Mouse (Mus musculus) heart, postnatal 25 days (tissue): ENCODE results near the gene Bmp2k. TPM values are rescaled to one million over a fixed set of nuclear protein-coding genes. Genes with fewer than 3 reads are reported as not detected.
"Not testable (repeated sequence)": the region's sequence is repeated elsewhere in the genome, so short reads cannot be mapped to it uniquely, and the experiment has no call there.

Experiments used
- DNase-seq: peaks from one replicate; pipeline ENCODE4 v3.0.0; 2022; ENCODE audit warnings: low spot score
- intact Hi-C: fragments of 180-260 bp; cut with DNase I; formaldehyde crosslinking; loops from one replicate; pipeline ENCODE4 v1.15.1; 2025
- total RNA-seq, 2 experiments: library from RNA; stranded (reverse); gene quantifications; 2 replicates each; pipeline ENCODE4 v1.2.3; 2021

Bmp2k gene
- total RNA-seq, 2 experiments from 2014 or later = 8.4 to 10.4 TPM

GRCm38 (mm10) chr5:97025650-97026049 lies 28.2 kb downstream of the Bmp2k start:
- intact Hi-C loops = no loop called here
- no peak for DNase-seq

GRCm38 (mm10) chr5:97028004-97028403 lies 30.5 kb downstream of the Bmp2k start:
- intact Hi-C loops = no loop called here
- no peak for DNase-seq

- DNase-seq, intact Hi-C loops: not testable (repeated sequence)
These were observed 31.4 kb downstream of the Bmp2k start for GRCm38 (mm10) chr5:97028840-97029239.

GRCm38 (mm10) chr5:97031771-97032170 lies 34.3 kb downstream of the Bmp2k start:
- intact Hi-C loops = no loop called here
- no peak for DNase-seq

- no peak for DNase-seq
- intact Hi-C loops = loop anchor here (5.0 kb wide), 1 partner anchor 43 kb away; no protein-coding TSS in a partner anchor
These were observed 47.8 kb downstream of the Bmp2k start for GRCm38 (mm10) chr5:97045260-97045659.

DNA sequence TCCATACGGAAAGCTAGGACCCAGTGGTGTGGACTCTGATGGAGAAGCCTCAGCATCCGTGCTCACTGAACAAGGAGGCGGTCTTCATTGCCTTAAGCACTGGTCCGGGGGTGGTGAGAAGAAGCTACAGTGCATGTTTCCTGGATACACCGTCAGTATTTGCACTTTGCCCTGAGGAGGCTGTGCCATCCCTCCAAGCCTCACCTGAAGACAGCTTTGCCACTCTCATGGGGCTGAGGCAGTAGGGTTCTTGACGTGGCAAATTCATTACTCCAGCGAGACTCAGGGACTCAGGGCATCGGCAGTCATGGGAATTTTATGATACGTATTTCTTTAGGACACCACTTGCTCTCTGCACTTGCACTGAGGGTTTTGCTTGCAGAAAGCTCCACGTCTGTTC lies 49.2 kb downstream of the Bmp2k start:
- no peak for DNase-seq
- intact Hi-C loops = loop anchor here (5.0 kb wide), 1 partner anchor 44 kb away; no protein-coding TSS in a partner anchor

- DNase-seq = no peak
- intact Hi-C loops = loop anchor here (5.0 kb wide), 1 partner anchor 47 kb away; no protein-coding TSS in a partner anchor
These were observed 51.4 kb downstream of the Bmp2k start for GRCm38 (mm10) chr5:97048905-97049304.

DNA sequence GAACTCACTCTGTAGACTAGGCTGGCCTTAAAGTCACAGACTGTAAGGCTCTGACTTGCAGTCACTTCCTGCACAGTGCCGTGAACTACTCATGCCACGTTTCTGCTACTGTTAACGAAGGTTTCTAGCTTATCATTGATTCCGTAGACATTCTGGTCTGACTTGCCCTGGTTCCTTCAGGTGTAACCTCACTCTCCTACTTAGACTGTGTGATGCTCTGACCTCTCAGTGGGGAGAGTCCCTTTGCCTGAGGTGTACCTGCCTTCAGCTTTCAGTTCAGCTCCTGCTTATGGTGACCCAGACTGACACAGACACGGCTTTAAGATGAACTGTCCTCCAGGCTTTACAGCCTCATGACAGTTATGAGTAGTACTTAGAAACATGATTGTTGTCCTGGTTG lies 56.7 kb downstream of the Bmp2k start:
- intact Hi-C loops = loop anchor here (10.0 kb wide), 1 partner anchor 789 kb away; no protein-coding TSS in a partner anchor
- no peak for DNase-seq

DNA sequence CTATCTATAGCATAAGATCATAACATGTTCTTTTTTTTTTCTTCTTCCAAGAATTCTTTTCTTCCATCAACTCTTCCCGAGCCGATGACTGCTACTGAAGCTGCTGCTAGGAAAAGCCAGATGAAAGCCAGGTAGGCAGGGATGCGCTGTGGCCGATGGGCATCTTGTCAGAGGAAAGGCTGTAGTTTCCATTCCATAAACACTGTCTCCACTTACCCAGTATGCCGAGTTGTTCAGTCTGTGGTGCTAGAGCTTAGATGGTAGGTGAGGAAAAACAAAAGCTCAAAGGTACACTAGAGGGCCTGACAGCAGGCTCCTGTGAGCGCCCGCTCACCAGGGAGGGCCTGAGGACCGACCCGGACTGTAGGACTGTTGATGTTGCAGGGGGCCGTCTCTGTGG lies 57.3 kb downstream of the Bmp2k start:
- intact Hi-C loops = loop anchor here (1.0 to 10.0 kb wide), 2 partner anchors 200 to 790 kb away; no protein-coding TSS in a partner anchor
- DNase-seq = no peak

GRCm38 (mm10) chr5:97055511-97056068 lies 58.1 kb downstream of the Bmp2k start:
- intact Hi-C loops = loop anchor here (1.0 to 10.0 kb wide), 2 partner anchors 201 to 791 kb away; no protein-coding TSS in a partner anchor
- no peak for DNase-seq

DNA sequence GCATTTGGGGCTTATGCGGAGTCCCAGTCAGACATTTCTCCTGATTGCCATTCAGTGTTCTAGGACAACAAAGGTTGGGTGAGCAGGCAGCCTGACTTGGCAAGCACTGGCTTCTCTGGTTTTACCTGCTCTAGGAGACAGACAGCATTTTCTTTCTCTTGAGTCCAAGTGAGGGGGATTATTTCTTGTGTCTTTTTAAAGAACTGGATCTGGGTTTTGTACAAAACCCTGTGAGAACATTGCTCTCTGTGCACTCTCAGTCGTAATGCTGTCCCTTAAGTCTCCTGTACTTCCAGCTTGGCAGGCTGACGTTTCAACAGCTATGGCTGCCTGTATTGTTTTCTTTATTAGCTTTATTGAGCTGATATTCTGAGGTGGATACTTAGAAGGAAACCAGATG lies 58.9 kb downstream of the Bmp2k start:
- no peak for DNase-seq
- intact Hi-C loops = loop anchor here (10.0 kb wide), 1 partner anchor 792 kb away; no protein-coding TSS in a partner anchor

GRCm38 (mm10) chr5:97056791-97057450 lies 59.4 kb downstream of the Bmp2k start:
- intact Hi-C loops = loop anchor here (10.0 kb wide), 1 partner anchor 792 kb away; no protein-coding TSS in a partner anchor
- DNase-seq = no peak

DNA sequence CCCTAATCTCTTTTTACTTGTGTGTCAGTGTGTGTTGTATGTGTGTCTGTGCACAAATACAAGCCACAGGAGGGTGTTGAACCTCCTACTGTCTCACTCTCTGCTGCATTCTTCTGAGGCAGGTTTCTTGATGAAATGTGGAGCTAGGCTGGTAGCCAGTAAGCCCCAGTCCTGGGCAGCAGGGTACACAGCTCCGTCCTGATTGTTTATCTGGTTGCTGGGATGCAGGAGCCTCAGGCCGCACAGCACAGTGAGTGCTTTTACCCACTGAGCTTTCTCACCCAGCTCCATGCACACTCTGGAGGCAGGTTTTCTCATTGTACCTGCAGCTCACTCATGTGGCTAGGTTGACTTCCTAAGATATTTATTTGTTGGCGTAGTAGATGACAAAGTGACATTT lies 63.4 kb downstream of the Bmp2k start:
- DNase-seq = no peak
- intact Hi-C loops = no loop called here

DNA sequence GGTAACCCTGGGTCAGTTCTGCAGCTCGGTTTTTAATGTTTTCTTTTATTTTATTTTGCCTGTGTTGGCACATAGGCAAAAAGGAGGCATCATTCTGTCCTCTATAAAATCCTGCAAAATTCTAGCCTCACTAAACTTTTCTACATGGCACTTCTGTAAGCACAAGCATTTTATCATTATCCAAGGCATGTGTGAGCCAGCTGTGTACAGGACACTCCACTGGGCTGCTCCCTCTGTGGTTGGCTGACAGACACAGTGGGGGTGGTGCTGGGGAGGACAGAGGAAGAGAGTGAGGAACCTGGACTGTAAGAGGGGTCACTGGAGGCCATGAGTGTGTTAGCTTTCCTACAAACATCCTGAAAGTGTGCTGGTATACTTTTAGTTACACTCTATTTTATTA lies 64.6 kb downstream of the Bmp2k start:
- intact Hi-C loops = no loop called here
- no peak for DNase-seq

DNA sequence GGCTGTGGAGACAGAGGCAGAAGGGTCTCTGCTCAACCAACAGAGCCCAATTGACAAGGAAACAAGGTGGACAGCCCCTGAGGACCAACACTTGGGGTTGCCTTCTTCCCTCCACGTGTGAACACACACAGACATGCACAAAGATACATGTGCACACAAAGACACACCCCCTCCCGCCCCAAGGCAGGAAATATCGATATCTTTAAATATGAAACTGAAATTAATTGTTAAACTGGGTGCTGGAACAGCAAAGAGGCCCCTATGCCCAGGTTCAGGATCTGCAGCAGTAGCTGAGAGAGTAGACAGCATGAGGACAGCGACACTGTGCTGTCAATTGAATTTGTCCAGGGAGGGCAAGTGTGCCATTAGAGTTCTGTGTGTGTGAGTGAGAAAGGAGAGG lies 68.3 kb downstream of the Bmp2k start:
- intact Hi-C loops = no loop called here
- DNase-seq = no peak

GRCm38 (mm10) chr5:97075476-97076151 lies 78.1 kb downstream of the Bmp2k start:
- DNase-seq = no peak
- intact Hi-C loops = no loop called here

DNA sequence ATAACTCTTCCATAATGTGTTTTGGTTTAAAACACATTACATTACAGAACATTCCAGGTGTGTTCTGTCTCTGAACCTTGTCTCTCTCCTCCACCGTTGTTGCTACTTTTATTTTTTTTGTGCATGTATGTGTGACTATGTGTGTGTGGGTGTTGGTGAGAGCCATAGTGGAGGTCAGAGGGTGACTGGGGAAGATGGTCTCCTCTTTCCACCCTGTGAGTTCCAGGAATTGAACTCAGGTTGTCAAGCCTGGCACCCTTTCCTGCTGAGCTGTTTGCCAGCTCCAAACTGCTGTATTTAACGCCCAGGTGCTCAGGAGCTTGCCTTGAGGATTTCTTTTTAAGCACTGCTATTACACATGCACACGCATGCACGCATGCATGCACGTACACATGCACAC lies 78.7 kb downstream of the Bmp2k start:
- no peak for DNase-seq

GRCm38 (mm10) chr5:97077676-97078075 lies 80.2 kb downstream of the Bmp2k start:
- intact Hi-C loops = no loop called here
- no peak for DNase-seq

More for the DNA sequence above, 78.7 kb downstream of the Bmp2k start:
- intact Hi-C loops = no loop called here

DNA sequence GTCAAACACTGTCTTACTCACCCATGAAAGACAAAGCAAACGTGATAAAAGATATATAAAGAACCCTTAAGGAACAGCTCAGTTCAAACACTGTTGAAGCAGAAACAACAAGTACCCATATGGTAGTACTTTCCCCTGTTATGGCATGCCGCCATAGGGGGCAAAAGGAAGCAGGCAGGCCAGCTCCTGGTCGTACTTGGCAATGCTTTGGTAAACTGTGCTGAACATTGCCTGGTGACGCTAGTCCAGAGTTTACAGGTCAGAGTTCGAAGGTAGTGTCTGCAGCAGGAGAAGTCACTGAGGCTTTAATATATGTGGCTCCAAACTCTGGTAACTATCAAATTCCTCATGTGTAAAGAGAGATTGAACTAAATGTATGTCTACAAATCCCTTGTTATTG lies 81.2 kb downstream of the Bmp2k start:
- intact Hi-C loops = no loop called here
- no peak for DNase-seq

DNA sequence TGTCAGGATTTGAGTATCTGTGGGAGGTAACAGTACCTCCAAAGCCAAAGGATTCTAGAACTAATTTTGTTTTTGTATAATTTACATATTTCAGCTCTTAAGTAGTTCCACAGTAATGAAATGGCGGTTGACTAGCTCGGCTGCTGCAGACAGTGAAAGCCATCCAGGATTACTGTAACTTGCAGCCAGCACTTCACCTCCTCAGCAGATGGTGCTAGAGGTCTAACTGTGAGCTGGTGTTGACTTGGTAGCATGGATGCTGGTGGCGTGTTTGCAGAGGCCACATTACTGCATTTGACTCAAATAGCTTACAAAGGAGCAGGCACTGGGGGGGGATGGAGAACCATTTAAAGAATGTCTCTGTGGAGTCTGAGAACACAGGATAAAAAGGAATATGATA lies 84.0 kb downstream of the Bmp2k start:
- intact Hi-C loops = no loop called here
- no peak for DNase-seq

DNA sequence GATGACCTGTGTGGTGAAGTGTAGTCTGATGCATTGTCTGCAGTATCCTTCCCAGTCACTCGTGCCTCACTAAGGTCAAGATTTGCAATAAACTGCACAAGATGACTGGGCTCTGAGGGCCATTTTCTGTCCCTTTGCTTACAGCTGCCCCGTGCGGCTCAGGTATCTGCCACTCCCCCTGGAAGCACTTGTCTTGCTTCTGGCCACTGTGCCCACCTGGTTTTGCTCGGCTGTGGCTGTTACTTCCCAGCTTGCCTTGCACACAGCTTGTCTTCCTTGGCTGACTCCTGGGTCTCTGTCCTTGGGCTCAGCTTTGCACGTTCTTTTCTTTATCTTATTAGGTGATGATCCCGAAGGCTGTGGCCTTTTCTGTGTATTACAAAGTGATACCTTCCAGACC lies 86.2 kb downstream of the Bmp2k start:
- no peak for DNase-seq
- intact Hi-C loops = no loop called here
